ENCODE assay signal across 11 mouse cellular contexts in genomic region chr9:79213364-79213763, GRCm38 (mm10).
DNase-seq lines count a peak whose midpoint lies in the region; ATAC-seq and TF ChIP-seq lines count a peak whose summit lies in the region.
"Had no signal": no experiment of that assay in that cellular context is flagged by ENCODE, and none has a peak within 500 bp of the region (broad histone marks: within the 10 kb centered on the region; RNA-seq: fewer than 3 reads in every experiment).

No protein-coding gene starts in this region.

- WGBS in midbrain, postnatal 0 days, result 60% methylated on average over 6 of the region's 6 CpGs
- 50% methylated on average over 6 of the region's 6 CpGs for WGBS in midbrain, embryonic 11.5 days

- H3K9me3 ChIP-seq in midbrain, postnatal 0 days (ENCODE audit: low read length), result no peaks in the 10 kb centered on the region
- no peaks in the 10 kb centered on the region for H3K9me3 ChIP-seq in midbrain, embryonic 11.5 days (ENCODE audit: control insufficient read depth, low read length)
- H3K9me3 ChIP-seq: neural tube, embryonic 12.5 days had no signal

- H3K36me3 ChIP-seq in midbrain, postnatal 0 days (ENCODE audit: insufficient read depth, low read length), result no peaks in the 10 kb centered on the region
- no peaks in the 10 kb centered on the region for H3K36me3 ChIP-seq in midbrain, embryonic 11.5 days (ENCODE audit: control insufficient read depth, insufficient read depth, low read length)
- H3K36me3 ChIP-seq: neural tube, embryonic 12.5 days had no signal

- no peak overlapping the region for H3K4me2 ChIP-seq in midbrain, postnatal 0 days (ENCODE audit: low read depth, low read length, poor library complexity, severe bottlenecking)
- no peak overlapping the region for H3K4me2 ChIP-seq in midbrain, embryonic 11.5 days
- H3K4me2 ChIP-seq: neural tube, embryonic 12.5 days had no signal

- H3K9ac ChIP-seq in midbrain, postnatal 0 days (replicated peaks; ENCODE audit: low read length, poor library complexity, severe bottlenecking), result no peak overlapping the region
- no peak overlapping the region for H3K9ac ChIP-seq in midbrain, embryonic 11.5 days (ENCODE audit: low read length)
- H3K9ac ChIP-seq: neural tube, embryonic 12.5 days had no signal

- no peak overlapping the region for H3K4me3 ChIP-seq in midbrain, postnatal 0 days (ENCODE audit: low read depth, low read length)
- H3K4me3 ChIP-seq in midbrain, embryonic 11.5 days (ENCODE audit: low read depth, low read length), result no peak overlapping the region
- H3K4me3 ChIP-seq: heart, adult 2 months; neural tube, embryonic 12.5 days had no signal

- H3K27ac ChIP-seq in midbrain, postnatal 0 days (ENCODE audit: low read depth, low read length), result no peak overlapping the region
- H3K27ac ChIP-seq in midbrain, embryonic 11.5 days (ENCODE audit: low read depth, low read length), result no peak overlapping the region
- H3K27ac ChIP-seq: heart, adult 2 months; neural tube, embryonic 12.5 days had no signal

- no peaks in the 10 kb centered on the region for H3K27me3 ChIP-seq in midbrain, postnatal 0 days (ENCODE audit: insufficient read depth, low read length)
- no peaks in the 10 kb centered on the region for H3K27me3 ChIP-seq in midbrain, embryonic 11.5 days (ENCODE audit: control insufficient read depth, insufficient read depth, low read length)
- H3K27me3 ChIP-seq: neural tube, embryonic 12.5 days had no signal

- ATAC-seq in midbrain, postnatal 0 days (ENCODE audit: low FRiP score), result no peak
- no peak for ATAC-seq in midbrain, embryonic 11.5 days (ENCODE audit: low FRiP score)
- ATAC-seq: inflammation-experienced regulatory T-cells, adult 6 months had no signal

- intact Hi-C loops in heart, postnatal 25 days (cut with DNase I), result no loop called here

- peak; percentile 4 for DNase-seq in midbrain, postnatal 0 days (ENCODE audit: low spot score)
- DNase-seq in midbrain, embryonic 11.5 days (ENCODE audit: low spot score, missing footprints), result no peak
- peak; percentile 78 for DNase-seq in embryo, embryonic 10.5 days (ENCODE audit: low spot score)
- peak; percentile 9 for DNase-seq in liver
- DNase-seq in yolk sac, embryonic 10.5 days (ENCODE audit: low spot score), result peak; percentile 60
- DNase-seq in T-cell, adult 2 months (ENCODE audit: low spot score), result no peak
- no peak for DNase-seq in heart, postnatal 25 days (ENCODE audit: low spot score)
- DNase-seq: cerebellum, adult 8-10 months; heart, adult 2 months had no signal

- TF ChIP-seq CTCF in midbrain, postnatal 0 days (IDR thresholded peaks at IDR 0.05), result no peak

- H3K4me1 ChIP-seq in midbrain, postnatal 0 days (ENCODE audit: insufficient read depth, low read length), result no peaks in the 10 kb centered on the region
- no peaks in the 10 kb centered on the region for H3K4me1 ChIP-seq in midbrain, embryonic 11.5 days (ENCODE audit: control insufficient read depth, insufficient read depth, low read length)
- H3K4me1 ChIP-seq: neural tube, embryonic 12.5 days had no signal

Comparison
In these comparisons a context has a peak if more than half of its experiments do, and no peak if none do; other contexts are left out.
1. DNase-seq: peak in midbrain, postnatal 0 days (single experiment), embryo, embryonic 10.5 days (single experiment), liver (single experiment) and yolk sac, embryonic 10.5 days (single experiment); none in midbrain, embryonic 11.5 days (single experiment), T-cell, adult 2 months (single experiment) and heart, postnatal 25 days (single experiment).